Mouse (Mus musculus) embryonic fibroblast, embryonic 13.5 days (primary cell): ENCODE data around the gene Nlrp14. TPM values are rescaled to one million over a fixed set of nuclear protein-coding genes. Genes with fewer than 3 reads are reported as not detected.

Source experiments
- H3K27ac ChIP-seq: 2 replicates; pipeline ENCODE4 v1.5.1; 2012; ENCODE audit warnings: low read length, control low read depth, inconsistent platforms; ENCODE audit not compliant: insufficient read depth
- H3K4me1 ChIP-seq: 2 replicates; pipeline ENCODE4 v1.6.1; 2011; ENCODE audit warnings: low read length; ENCODE audit not compliant: control insufficient read depth, insufficient read depth
- H3K4me3 ChIP-seq: 2 replicates; pipeline ENCODE4 v1.5.1; 2011; ENCODE audit warnings: mild to moderate bottlenecking, control low read depth, low read length; ENCODE audit not compliant: insufficient read depth
- CTCF ChIP-seq: IDR thresholded peaks from 2 replicates; pipeline ENCODE4 v1.5.1; 2011; ENCODE audit warnings: mild to moderate bottlenecking, control low read depth, low read length, moderate library complexity, borderline replicate concordance; ENCODE audit not compliant: insufficient read depth
- polyA plus RNA-seq: library from polyadenylated mRNA; stranded (reverse); fragments of >200 nt; gene quantifications from 2 replicates; pipeline ENCODE4 v1.2.4, GENCODE M21; 2011; ENCODE audit warnings: low read depth; ENCODE audit not compliant: missing spikeins, insufficient read length

Nlrp14 gene
- polyA plus RNA-seq, 1 experiment: not detected

DNA sequence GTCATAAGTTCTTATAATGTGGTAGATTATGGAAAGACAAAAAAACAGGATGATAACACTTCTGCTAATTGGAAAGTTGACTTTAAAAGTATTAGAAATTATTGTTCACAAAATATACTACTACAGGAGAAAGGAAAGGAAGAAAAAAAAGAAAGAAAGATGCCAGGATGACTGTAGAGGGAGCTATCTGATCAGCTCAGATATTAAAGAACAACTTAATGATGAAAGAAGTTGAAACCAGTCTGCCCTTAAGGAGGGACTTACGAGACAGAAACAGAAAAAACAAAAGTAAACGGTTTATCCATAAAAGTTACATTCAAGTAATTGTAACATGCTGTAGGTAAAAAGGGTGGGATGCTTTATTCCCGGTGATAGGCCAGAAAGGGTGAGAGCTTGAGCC, 70.7 kb downstream of the Nlrp14 start:
- H3K27ac ChIP-seq: no peak overlapping the region
- H3K4me1 ChIP-seq: no peaks in the 10 kb centered on the region
- H3K4me3 ChIP-seq: no peak overlapping the region
- TF ChIP-seq CTCF: no peak

DNA sequence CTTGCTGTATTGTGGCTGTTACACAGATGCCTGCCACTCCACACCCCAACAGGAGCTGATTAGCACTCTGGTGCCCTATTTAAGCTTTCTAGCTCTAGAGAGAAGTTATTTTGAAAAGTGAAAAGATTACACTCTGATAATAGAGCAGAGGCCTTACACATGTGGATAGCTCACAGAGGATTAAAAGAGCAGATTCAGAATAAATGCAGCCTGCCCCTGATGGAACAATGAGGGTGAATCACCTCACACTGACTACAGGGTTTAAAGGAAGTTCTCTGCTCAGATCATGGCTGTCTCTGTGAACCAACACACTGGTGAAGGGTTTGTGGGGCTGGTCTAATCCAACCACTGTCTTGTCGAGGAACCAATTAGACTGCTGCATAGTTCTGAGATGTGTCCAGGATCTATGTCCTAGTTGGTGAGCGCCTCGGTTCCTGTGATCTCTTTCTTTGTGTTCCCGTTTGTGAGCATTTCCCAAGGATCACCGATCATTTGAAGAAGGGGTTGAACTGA, 74.6 kb downstream of the Nlrp14 start:
- TF ChIP-seq CTCF: no peak
- Histone ChIP-seq H3K4me3 (no peak overlapping the region), H3K4me1 (no peaks in the 10 kb centered on the region), H3K27ac (no peak overlapping the region)

Other genes starting within 250 kb of the Nlrp14 start
- not detected in 2 replicates for gene Olfr709-ps1, start 234.8 kb upstream of the Nlrp14 start, polyA plus RNA-seq
- not detected in 2 replicates for gene Olfr710, start 218.7 kb upstream of the Nlrp14 start, polyA plus RNA-seq
- gene Olfr6, start 203.1 kb upstream of the Nlrp14 start, polyA plus RNA-seq: not detected in 2 replicates
- not detected in 2 replicates for gene Olfr711, start 191.5 kb upstream of the Nlrp14 start, polyA plus RNA-seq
- not detected in 2 replicates for gene Olfr2, start 160.9 kb upstream of the Nlrp14 start, polyA plus RNA-seq
- not detected in 2 replicates for gene Olfr713, start 135.8 kb upstream of the Nlrp14 start, polyA plus RNA-seq
- gene Olfr714, start 96.0 kb upstream of the Nlrp14 start, polyA plus RNA-seq: not detected in 2 replicates
- gene Olfr17, start 73.8 kb upstream of the Nlrp14 start, polyA plus RNA-seq: not detected in 2 replicates
- gene Olfr715b, start 56.6 kb upstream of the Nlrp14 start, polyA plus RNA-seq: not detected in 2 replicates
- gene Olfr715, start 35.9 kb upstream of the Nlrp14 start, polyA plus RNA-seq: not detected in 2 replicates
- not detected in 2 replicates for gene Olfr716, start 28.7 kb upstream of the Nlrp14 start, polyA plus RNA-seq
- gene Rbmxl2, start 42.5 kb downstream of the Nlrp14 start, polyA plus RNA-seq: not detected in 2 replicates
- 0.21 TPM in 1 of 2 replicates, not detected in the other for gene Syt9, start 203.7 kb downstream of the Nlrp14 start, polyA plus RNA-seq